Mouse (Mus musculus): ENCODE measurements around the gene Hist2h2ab.
A peak's percentile ranks its signal among the peaks of the same experiment; 100 is the strongest.
"Not testable (repeated sequence)": the region's sequence is repeated elsewhere in the genome, so short reads cannot be mapped to it uniquely, and the experiment has no call there.

The Hist2h2ab gene

DNA sequence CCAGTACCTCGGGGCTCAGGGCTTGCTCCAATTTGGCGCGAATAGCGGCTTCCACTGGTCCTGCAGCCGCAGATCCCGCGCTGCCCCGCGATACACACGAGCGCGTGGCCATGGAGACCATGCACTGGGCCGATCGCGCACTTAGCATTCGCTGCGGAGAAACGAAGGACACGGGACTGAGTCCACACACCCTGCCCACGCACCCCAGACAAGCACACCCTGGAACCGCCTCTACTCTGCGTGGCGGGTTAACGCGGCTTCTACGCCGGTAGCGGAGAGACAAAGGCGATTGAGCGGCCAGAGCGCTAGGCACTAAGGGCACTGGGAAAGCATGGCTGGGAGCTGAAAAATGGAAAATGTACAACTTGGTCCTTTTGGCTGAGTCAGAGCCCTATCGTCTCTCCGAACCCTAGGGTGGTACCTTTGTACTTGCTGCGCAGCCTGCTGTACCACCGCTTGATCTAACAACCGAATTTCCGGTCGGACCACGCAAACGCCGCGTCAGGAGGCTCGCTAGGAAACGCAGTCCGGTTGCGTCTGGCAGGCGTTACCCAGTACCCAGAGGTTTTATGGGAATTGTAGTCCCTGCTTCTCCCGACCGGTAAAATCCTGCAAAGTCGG is 22.4 kb upstream of the Hist2h2ab start:
- DNase-seq (ENCODE audit: low spot score in 2 of 2), result peak; percentile 92 to 95

DNA sequence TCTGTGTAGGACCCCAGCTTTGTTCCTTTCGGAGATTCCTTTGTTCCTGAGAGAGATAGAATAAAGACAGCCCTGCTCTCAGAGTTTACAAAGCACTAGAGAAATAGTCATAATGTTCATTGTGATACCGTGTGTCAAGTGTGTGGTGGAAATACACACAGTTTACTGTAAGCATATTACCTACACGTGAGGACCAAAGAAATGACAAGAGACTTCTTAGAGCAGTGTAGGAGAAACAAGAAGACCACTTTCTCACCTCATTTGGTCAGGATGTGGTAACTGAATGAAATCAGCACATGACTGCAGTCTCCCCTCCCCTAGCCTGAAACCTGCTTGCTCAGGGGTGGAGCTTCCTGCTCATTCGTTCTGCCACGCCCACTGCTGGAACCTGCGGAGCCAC is 21.5 kb upstream of the Hist2h2ab start:
- DNase-seq (ENCODE audit: low spot score in 2 of 2), result no peak

GRCm38 (mm10) chr3:96198601-96199251 is 20.9 kb upstream of the Hist2h2ab start:
- DNase-seq (ENCODE audit: low spot score in 2 of 2), result not testable (repeated sequence)

DNA sequence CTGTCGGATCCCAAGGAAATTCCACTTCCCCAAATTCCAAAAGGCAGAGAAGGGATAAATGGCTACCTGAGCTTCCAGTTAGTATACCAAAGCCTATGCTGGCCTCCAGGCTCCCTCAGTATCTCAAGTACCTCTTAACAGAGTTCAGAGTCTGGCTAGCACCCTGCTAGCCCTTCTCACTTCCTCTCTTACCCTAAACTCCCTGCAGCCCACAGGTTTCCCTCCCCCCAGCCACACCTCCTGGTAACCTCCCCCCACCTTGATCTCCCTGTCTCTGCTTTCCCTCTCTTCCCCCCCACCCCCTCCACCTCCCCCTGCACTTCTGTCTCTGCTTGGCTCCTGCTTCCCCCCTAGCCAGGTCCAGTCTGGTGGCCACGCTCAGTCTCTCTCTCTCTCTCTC is 19.9 kb upstream of the Hist2h2ab start:
- DNase-seq (ENCODE audit: low spot score in 2 of 2), result no peak

DNA sequence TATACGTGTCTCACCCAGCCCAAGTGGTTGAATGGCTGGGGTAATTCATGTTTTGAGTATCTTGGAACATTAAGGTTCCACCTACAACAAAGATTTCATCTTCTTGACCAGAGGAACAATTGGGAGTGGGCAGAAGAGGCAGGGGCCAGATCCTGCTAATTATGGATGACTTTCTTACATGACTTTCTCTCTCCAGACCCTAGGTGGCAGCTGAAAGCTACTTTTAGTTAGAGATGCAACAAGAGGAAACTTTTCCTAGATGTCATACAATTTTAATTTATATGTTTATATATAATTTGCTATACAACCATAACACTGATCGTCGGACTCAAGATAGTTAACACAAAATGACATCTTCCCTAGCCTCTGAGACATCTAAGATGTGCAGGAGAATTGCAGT is 11.8 kb upstream of the Hist2h2ab start:
- DNase-seq (ENCODE audit: low spot score in 2 of 2), result no peak

DNA sequence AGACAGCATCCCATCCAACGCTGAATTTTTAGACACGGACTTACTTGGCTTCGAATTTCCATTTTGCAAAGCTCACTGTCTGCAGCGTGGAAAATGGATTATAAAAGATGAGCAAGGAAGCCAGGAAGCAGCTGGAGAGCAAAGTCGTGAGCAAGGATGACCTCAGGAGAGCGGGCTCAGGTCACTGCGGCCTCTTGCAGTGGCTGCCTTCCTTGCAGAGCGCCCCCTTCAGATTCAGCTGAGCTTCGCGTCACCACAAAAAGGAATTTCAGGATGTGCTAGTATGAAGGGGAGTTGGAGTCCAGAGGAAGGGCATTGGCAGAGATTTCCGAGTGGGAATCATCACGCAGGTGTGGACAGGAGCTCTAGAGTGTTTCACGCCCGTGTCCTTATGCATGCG is 10.4 kb upstream of the Hist2h2ab start:
- no peak for DNase-seq (ENCODE audit: low spot score in 2 of 2)

- peak in 1 of 2 experiments; percentile 42 for DNase-seq (ENCODE audit: low spot score in 2 of 2)
These were observed 449 bp upstream of the Hist2h2ab start for GRCm38 (mm10) chr3:96219191-96219641.

GRCm38 (mm10) chr3:96220131-96220764 is 583 bp downstream of the Hist2h2ab start:
- not testable (repeated sequence) for DNase-seq (ENCODE audit: low spot score in 2 of 2)

- peak; percentile 88 to 93 for DNase-seq (ENCODE audit: low spot score in 2 of 2)
These were observed 1.3 kb downstream of the Hist2h2ab start, which contains the start of the genes Hist2h2ac and Hist2h2be for GRCm38 (mm10) chr3:96220765-96221639. Gene Hist2h2ac (minus strand): TSS chr3:96220880. Gene Hist2h2be (plus strand): TSS chr3:96221119.

DNA sequence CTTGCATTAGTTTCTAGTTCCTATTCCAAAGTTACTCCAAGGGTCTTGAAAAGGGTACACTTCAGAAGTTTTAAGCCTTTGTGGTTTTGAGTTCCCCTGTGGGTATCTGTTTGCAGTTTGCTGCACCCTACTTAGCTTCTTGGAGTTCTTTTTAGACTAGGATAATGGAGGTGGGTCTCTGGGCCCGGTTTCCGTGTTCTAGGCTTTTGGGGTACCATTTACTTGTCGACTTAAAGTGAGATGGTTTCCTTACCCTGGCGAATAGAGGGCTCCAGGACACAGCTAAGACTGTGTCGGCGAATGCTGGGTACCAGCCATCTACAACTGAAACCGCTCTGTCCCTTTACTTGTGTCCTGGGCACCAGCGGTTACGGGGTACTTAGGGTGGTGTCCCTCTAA is 2.0 kb downstream of the Hist2h2ab start:
- DNase-seq (ENCODE audit: low spot score in 2 of 2), result no peak

GRCm38 (mm10) chr3:96222774-96223173 is 3.1 kb downstream of the Hist2h2ab start:
- DNase-seq (ENCODE audit: low spot score in 2 of 2), result no peak

DNA sequence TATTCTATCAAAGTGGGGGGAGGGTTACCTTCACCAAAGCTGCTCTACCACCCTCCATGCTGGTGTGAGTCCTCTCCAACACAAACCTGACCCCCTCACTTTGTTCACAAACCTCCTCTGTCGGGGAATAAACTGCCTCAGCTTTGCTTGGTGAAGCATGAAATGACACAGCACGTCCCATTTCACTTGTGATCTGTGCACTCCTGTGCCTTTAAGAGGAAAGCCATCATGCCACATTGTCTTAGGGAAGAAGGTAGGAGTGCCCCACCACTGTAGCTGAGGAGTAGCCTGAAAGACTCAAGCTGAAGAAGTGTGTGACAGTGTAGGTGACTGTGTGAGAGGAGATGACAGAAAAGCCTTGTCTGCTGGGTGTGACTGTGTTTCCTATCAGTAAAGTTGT is 5.8 kb downstream of the Hist2h2ab start:
- no peak for DNase-seq (ENCODE audit: low spot score in 2 of 2)

DNA sequence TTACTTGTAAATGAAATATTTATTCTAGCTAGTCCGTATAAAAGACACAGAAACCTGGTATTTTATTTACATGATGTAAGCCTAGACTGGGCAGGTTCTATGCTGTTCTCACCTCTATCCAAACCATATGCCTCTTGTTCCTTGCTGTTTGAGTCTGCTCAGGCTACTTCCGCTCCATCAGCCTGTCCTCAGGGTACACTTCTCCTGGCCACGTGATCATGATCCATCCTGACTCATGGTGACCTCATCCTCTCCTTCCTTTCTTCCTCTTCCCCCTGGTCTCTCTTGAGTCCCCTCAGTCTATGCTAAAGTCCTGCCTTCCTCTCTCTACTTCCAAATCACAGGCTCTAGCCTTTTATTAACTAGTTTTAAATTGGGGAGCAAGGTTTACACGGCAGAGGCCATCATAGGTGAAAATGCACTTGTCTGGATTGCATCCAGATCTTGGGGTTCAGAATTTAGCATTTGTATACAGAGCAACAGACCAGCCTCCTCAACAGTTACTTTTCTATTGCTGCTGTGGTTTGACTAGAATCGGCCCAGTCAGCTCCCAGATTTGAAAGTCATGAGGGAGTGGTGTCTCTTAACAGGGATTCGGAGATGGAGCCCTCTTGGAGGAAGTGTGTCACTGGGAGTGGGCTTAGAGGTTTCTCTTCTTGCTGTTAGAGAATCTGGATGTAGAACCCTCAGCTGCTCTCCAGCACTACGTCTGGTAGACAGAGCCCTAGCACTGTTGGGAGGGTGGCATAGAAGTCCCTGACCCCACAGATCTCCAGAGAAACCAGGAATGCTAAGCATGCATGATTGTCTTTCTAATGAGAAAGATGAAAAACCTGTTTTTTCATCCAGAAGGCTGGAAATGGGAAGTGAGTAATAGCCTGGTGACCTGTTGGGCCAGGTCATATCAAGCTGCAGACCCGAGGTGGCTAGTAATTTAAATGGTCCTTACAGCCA is 7.3 kb downstream of the Hist2h2ab start:
- no peak for DNase-seq (ENCODE audit: low spot score in 2 of 2)

DNA sequence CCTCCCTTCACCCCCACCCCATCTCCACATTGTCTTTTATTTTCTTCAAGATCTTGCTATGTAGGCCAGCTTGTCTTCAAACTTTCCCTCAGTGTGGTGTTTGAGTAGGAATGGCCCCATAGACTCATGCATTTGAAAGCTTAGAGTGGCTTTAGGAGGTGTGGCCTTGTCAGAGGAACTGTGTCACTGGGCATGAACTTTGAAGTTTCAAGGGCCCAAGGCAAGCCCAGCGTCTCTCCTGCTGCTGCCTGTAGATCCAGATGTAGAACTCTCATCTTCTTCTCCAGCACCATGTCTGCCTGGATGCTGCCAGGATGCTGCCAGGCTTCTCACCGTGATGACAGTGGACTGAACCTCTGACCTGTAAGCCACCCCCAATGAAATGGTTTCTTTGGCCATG is 9.2 kb downstream of the Hist2h2ab start:
- no peak for DNase-seq (ENCODE audit: low spot score in 2 of 2)

GRCm38 (mm10) chr3:96230404-96230803 is 10.7 kb downstream of the Hist2h2ab start:
- DNase-seq (ENCODE audit: low spot score in 2 of 2), result no peak

DNA sequence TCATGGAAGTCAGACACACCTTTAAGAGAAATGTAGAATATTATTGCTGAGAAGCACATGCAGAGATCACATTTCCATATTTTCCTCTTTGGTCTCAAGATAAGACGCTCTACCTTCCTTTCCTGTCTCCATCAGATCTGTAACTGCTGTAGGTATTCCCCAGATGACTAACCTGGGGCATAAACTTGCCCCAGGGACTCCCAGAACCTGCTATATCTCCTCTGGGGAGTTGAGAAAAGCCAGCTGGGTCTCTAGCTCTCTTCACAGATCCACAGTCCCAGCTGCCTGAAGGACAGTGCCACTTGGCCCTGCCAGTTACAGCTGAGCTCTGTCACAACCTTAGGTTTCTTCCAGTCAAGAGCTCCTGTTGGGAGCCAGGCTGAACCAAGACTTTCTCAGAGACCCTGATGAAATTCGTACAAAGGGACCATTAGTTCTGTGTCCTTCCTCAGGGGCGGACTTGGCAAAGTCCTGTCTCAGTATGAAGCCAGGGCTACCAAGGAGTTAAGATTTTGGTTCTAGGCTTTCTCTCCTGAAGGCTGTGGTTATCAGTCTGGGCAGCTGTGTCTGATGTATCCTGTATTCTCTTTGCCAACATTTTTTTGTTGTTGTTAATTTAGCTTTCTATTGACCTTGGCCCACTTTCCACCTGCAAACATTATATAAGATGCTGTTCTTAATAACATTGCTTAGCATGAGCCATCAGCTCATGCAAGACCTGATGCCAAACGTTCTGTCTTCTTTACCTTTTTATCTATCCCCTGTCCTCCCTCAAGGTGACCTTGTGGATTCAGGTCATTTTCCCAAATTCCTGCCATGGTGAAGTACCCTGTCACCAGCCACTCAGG is 11.5 kb downstream of the Hist2h2ab start:
- no peak for DNase-seq (ENCODE audit: low spot score in 2 of 2)

DNA sequence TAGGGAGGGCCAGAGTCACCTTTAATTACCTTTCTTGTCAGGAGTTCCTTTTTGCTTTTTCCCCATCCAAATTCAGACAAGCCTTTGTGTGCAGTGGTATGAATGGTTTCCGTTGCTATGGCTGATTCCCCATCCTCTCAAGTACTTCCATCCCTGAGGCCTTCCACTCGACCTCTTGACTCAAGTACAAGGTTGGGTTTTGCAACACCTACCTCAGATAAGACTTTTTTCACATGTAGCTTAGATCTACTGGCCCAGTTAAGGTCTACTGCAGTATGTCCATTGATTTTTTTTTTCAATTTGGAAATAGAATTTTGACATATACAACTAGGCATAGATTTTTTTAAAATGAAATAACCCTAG is 12.1 kb downstream of the Hist2h2ab start:
- DNase-seq (ENCODE audit: low spot score in 2 of 2), result no peak

DNA sequence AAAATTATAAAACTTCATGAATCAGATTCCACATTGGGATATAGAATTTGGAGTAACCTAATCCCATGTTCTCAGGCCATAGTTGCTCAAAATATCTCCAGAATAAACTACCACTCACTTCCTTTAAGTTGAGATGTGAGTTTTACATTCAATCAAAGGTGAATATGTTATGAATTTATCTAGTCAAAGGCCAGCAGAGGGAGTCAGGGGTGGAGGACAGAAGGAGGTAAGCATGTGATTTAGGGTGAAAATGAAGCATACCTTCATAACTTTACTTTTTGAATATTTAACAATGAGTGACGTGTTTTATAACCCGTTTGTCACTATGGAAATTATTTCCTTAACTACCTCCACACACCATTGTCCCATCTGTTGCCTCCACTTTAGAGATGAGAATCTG is 15.2 kb downstream of the Hist2h2ab start:
- DNase-seq (ENCODE audit: low spot score in 2 of 2), result no peak

DNA sequence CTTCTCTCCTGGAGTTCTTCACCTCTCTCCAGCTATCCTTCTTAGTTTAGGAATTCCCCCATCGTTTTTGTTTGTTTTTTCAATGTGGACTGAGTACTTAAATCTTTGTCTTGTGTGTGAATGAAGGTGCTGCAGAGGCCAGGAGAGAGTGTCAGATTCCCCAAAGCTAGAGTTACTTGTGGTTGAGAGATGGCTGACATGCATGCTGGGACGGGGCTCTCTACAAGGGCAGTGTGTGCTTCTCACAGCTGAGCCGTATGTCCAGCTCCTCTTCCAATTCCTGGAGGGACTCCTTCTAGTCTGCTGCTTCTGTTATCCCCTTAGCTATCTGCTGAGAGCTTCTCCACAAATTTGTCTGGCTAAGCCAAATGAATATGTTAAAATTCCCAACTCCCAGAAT is 16.2 kb downstream of the Hist2h2ab start:
- DNase-seq (ENCODE audit: low spot score in 2 of 2), result no peak

DNA sequence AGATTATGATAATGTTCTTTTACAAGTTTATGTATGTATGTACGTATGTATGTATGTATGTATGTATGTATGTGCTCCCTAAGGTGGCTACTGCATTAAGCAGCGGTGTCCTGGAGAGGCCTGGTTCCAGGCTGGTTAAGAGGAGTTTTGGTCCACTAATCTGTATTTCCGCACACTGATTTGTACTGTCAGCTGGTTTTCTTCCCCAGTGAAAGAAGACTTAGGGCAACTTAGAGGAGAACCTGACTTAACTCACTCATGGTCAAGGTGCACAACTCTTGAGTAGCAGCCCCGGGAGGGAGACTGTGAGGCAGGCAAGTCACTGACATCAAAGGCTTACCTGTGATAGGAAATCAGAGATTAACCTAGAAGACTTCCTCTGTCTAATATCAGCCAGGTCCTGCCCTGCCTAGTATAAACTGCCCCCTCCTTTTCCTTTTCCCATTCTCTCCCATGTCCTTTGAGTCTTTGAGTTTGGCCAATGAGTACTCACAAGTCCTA is 17.2 kb downstream of the Hist2h2ab start:
- DNase-seq (ENCODE audit: low spot score in 2 of 2), result no peak

All from frontal cortex, postnatal 36 days (tissue).